Mouse (Mus musculus) ES-Bruce4 (cell line): ENCODE measurements around the gene Myod1.

Source experiments
- CTCF ChIP-seq: IDR thresholded peaks from one replicate; pipeline ENCODE4 v1.8.1; 2011; ENCODE audit warnings: low read depth, low read length
- POLR2A ChIP-seq: IDR thresholded peaks from one replicate; pipeline ENCODE4 v1.8.1; 2011; ENCODE audit warnings: low read length; ENCODE audit not compliant: insufficient read depth

- TF ChIP-seq CTCF (no peak), POLR2A (no peak)
Observed at GRCm38 (mm10) chr7:46413959-46414725, 37.9 kb downstream of the Myod1 start.
